Mouse (Mus musculus) midbrain, embryonic 14.5 days (tissue): ENCODE measurements around the gene Hist2h2aa1. TPM values are rescaled to one million over a fixed set of nuclear protein-coding genes. Genes with fewer than 3 reads are reported as not detected.
"Not testable (repeated sequence)": the region's sequence is repeated elsewhere in the genome, so short reads cannot be mapped to it uniquely, and the experiment has no call there.

Experiments used
- ATAC-seq: fragments of 200-750 bp; cut with Nextera tagmentation; 2 replicates; pipeline ENCODE4 v1.8.0; 2017; ENCODE audit warnings: moderate number of reproducible peaks, moderate library complexity; ENCODE audit not compliant: low FRiP score, low TSS enrichment
- DNase-seq: peaks from one replicate; pipeline ENCODE4 v3.0.0-alpha.2; 2015
- H3K27ac ChIP-seq: fragments of 300-500 bp; sonication (generic); replicated peaks from 2 replicates; pipeline ENCODE4 v1.5.1; 2014; ENCODE audit warnings: mild to moderate bottlenecking, low read depth, low read length, moderate library complexity
- H3K27me3 ChIP-seq: fragments of 300-500 bp; sonication (generic); 2 replicates; pipeline ENCODE4 v1.6.1; 2014; ENCODE audit warnings: low read length, control low read depth, mixed read lengths; ENCODE audit not compliant: control insufficient read depth, insufficient read depth
- H3K36me3 ChIP-seq: fragments of 300-500 bp; sonication (generic); 2 replicates; pipeline ENCODE4 v1.6.1; 2014; ENCODE audit warnings: low read length, control low read depth; ENCODE audit not compliant: control insufficient read depth, insufficient read depth
- H3K4me1 ChIP-seq: fragments of 300-500 bp; sonication (generic); 2 replicates; pipeline ENCODE4 v1.6.1; 2014; ENCODE audit warnings: mild to moderate bottlenecking, antibody characterized with exemption, low read length, control low read depth; ENCODE audit not compliant: control insufficient read depth, insufficient read depth
- H3K4me2 ChIP-seq: fragments of 300-500 bp; sonication (generic); 2 replicates; pipeline ENCODE4 v1.6.1; 2014; ENCODE audit warnings: mild to moderate bottlenecking, low read length, moderate library complexity
- H3K4me3 ChIP-seq: fragments of 300-500 bp; sonication (generic); replicated peaks from 2 replicates; pipeline ENCODE4 v1.5.1; 2014; ENCODE audit warnings: low read depth, low read length
- H3K9ac ChIP-seq: fragments of 300-500 bp; sonication (generic); replicated peaks from 2 replicates; pipeline ENCODE4 v1.6.1; 2014; ENCODE audit warnings: mild to moderate bottlenecking, low read length, moderate library complexity
- H3K9me3 ChIP-seq: fragments of 300-500 bp; sonication (generic); 2 replicates; pipeline ENCODE4 v1.6.1; 2016; ENCODE audit warnings: low read length, control low read depth, mixed read lengths; ENCODE audit not compliant: control insufficient read depth
- WGBS: fragments of 180-500 bp; shearing (Covaris S2); extraction: QIAGEN DNeasy Blood & Tissue Kit; methylation state at CpG from one replicate; pipeline ENCODE4 v1.1.7; 2014; 5-methylcytosine and 5-hydroxymethylcytosine counted together
- polyA plus RNA-seq: library from polyadenylated mRNA; unstranded; fragments of >200 nt; fragmentation: Nextera tagmentation; extraction: Ambion mirVana; gene quantifications from 2 replicates; pipeline ENCODE4 v1.2.1, GENCODE M21; 2014

Gene Hist2h2aa1
- polyA plus RNA-seq, 1 experiment from 2014 or later = 32.0 TPM

- DNase-seq = no peak
- no peak for ATAC-seq
- H3K27me3 ChIP-seq = no peaks in the 10 kb centered on the region
- no peak overlapping the region for H3K9ac ChIP-seq
- 85% methylated on average over 4 of the region's 4 CpGs for WGBS
- no peaks in the 10 kb centered on the region for H3K36me3 ChIP-seq
- no peak overlapping the region for H3K27ac ChIP-seq
- no peaks in the 10 kb centered on the region for H3K9me3 ChIP-seq
- no peak overlapping the region for H3K4me3 ChIP-seq
- H3K4me1 ChIP-seq = peaks cover 13% of the 10 kb centered on the region; the same call in 1 of the 2 replicates
- H3K4me2 ChIP-seq = peak overlapping the region; percentile 53
These were observed 8.4 kb upstream of the Hist2h2aa1 start for GRCm38 (mm10) chr3:96236834-96237334.

GRCm38 (mm10) chr3:96237335-96237903 is 7.9 kb upstream of the Hist2h2aa1 start:
- Histone ChIP-seq H3K36me3 (no peaks in the 10 kb centered on the region), H3K27ac (no peak overlapping the region), H3K9ac (0 out of 2 replicates have a peak overlapping the region, but pooled peaks have one; percentile 27), H3K4me1 (peaks cover 13% of the 10 kb centered on the region; the same call in 1 of the 2 replicates), H3K9me3 (no peaks in the 10 kb centered on the region), H3K4me2 (peak overlapping the region; percentile 53), H3K4me3 (peak overlapping the region; percentile 31), H3K27me3 (no peaks in the 10 kb centered on the region)
- ATAC-seq = no peak
- no peak for DNase-seq
- 24% methylated on average over 7 of the region's 7 CpGs for WGBS

- Histone ChIP-seq H3K27ac (0 out of 2 replicates have a peak overlapping the region, but pooled peaks have one; percentile 13), H3K4me3 (peak overlapping the region; percentile 31), H3K36me3 (no peaks in the 10 kb centered on the region), H3K9me3 (no peaks in the 10 kb centered on the region), H3K4me2 (peak overlapping the region; percentile 53), H3K27me3 (no peaks in the 10 kb centered on the region), H3K9ac (peak overlapping the region; percentile 40; the same call in 1 of the 2 replicates), H3K4me1 (peaks cover 13% of the 10 kb centered on the region; the same call in 1 of the 2 replicates)
- ATAC-seq (no peak), DNase-seq (peak; percentile 13)
- under 1% methylated on average over 12 of the region's 12 CpGs for WGBS
These were observed 7.3 kb upstream of the Hist2h2aa1 start for GRCm38 (mm10) chr3:96237904-96238511.

DNA sequence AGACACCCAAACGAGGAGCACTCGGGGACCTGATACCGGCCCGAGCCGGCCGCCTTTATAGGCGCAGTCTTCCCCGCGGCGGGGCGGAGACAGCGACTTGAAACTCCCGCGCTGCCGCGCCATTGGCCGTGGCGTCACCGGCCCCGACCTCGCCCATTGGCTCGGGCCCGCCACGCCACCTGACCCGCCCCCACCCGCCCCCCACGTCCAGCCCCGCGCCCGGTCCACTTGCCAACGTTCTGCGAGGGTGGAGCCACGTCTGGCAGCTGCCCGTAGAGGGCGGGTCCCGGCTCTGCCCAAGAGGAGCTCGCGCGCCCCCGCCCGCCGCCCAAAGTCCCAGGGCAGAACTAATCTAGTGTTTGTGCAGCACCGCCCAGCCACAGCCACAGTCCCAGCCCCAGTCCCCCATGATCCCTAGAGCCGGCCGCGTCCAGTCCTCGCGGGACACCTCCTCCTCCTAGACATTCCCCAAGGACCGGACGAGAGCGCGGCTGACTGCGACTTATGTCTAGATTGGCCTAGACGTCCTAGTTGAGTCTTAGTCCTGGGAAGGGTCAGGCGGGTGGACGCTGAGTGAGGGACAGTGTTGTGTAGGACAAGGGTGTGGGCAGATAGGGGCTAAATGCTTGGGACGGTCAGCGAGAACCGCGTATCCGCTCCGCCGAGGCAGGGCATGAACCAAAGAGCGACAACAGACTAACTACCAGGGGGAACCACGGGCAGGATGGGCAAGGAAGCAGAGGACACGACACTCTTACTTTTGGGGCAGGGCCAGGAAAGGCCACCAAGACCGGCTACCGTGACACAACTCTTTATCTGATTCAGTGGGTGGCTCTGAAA is 6.1 kb upstream of the Hist2h2aa1 start, which contains the start of gene Hist2h3c2:
Gene Hist2h3c2 (minus strand): TSS at position 174 of the 840 bp plus-strand sequence.
- Histone ChIP-seq H3K4me3 (peak within 1 kb of the TSS; percentile 31), H3K9ac (peak within 1 kb of the TSS; percentile 40; the same call in 1 of the 2 replicates), H3K4me2 (peak within 1 kb of the TSS; percentile 53), H3K4me1 (peaks cover 17% of the 10 kb centered on the region; the same call in 1 of the 2 replicates), H3K27ac (0 out of 2 replicates have a peak within 1 kb of the TSS, but pooled peaks have one; percentile 13)
- not testable (repeated sequence) for H3K27me3 ChIP-seq, H3K9me3 ChIP-seq, DNase-seq, H3K36me3 ChIP-seq
- peak; percentile 91 for ATAC-seq
- 0% methylated on average over 19 of the region's 68 CpGs for WGBS

DNA sequence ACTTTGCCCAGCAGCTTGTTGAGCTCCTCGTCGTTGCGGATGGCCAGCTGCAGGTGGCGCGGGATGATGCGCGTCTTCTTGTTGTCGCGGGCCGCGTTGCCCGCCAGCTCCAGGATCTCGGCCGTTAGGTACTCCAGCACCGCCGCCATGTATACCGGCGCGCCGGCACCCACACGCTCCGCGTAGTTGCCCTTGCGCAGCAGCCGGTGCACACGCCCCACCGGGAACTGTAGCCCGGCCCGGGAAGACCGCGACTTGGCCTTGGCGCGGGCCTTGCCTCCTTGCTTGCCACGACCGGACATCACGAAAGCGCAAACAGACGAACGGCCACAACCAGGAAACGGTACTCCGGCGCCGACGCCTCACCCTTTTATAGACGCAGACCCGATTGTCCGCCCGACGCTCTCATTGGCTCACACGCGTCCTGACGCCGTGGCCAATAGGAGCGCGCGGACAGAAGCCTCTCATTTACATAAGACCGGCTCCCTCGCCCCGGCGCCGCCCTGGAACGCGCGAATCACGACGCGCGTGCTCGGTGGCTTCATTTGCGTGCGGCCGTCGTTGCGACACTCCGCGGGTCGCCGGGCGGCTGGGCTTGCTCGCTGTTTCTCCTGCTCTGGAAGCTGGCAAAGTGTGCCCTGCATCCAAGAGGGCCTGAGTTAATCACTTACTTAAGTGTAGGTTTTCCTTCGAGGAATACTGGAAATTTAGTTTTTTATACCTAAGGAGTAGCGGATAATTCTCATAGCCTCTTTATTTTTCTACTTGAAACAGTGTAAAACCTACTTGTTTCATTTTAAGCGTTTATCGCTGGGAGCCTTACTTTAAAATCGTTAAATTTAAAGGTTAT is 5.1 kb upstream of the Hist2h2aa1 start, which contains the start of gene Hist2h2aa2:
Gene Hist2h2aa2 (minus strand): TSS at position 328 of the 850 bp plus-strand sequence.
- peak; percentile 89 for ATAC-seq
- peak within 1 kb of the TSS; percentile 56 for H3K4me2 ChIP-seq
- peak within 1 kb of the TSS; percentile 79 for H3K27ac ChIP-seq
- H3K9me3 ChIP-seq, H3K27me3 ChIP-seq, H3K36me3 ChIP-seq: not testable (repeated sequence)
- 4% methylated on average over 30 of the region's 85 CpGs for WGBS
- H3K4me1 ChIP-seq = peaks cover 23% of the 10 kb centered on the region; the same call in 1 of the 2 replicates
- DNase-seq = peak; percentile 78
- H3K9ac ChIP-seq = peak within 1 kb of the TSS; percentile 44
- peak within 1 kb of the TSS; percentile 22 for H3K4me3 ChIP-seq

DNA sequence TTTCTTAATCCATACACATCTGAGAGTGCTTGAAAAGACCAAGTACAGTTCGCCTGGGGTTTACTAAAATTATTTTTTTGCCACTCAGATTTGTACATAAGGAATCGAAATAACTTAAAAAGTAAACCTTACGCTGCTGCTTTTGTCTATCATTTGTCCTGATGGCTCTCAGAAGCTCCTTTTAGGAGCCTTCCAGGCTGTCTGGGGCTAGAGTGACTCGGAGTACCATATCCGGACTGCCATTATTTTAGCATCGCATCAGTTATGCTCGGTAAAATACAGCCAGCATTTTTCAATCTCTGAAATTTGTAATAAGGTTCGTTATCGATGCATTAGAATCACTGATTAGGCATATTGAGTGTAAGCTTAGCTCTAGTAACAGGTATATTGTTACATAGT is 4.5 kb upstream of the Hist2h2aa1 start:
- H3K4me2 ChIP-seq = peak overlapping the region; percentile 56
- no peak for ATAC-seq
- no peaks in the 10 kb centered on the region for H3K27me3 ChIP-seq
- no peak for DNase-seq
- WGBS = 71% methylated on average over 9 of the region's 9 CpGs
- H3K4me3 ChIP-seq = peak overlapping the region; percentile 20; the same call in 1 of the 2 replicates
- H3K36me3 ChIP-seq = no peaks in the 10 kb centered on the region
- peak overlapping the region; percentile 79 for H3K27ac ChIP-seq
- no peaks in the 10 kb centered on the region for H3K9me3 ChIP-seq
- peak overlapping the region; percentile 44 for H3K9ac ChIP-seq
- peaks cover 23% of the 10 kb centered on the region; the same call in 1 of the 2 replicates for H3K4me1 ChIP-seq

DNA sequence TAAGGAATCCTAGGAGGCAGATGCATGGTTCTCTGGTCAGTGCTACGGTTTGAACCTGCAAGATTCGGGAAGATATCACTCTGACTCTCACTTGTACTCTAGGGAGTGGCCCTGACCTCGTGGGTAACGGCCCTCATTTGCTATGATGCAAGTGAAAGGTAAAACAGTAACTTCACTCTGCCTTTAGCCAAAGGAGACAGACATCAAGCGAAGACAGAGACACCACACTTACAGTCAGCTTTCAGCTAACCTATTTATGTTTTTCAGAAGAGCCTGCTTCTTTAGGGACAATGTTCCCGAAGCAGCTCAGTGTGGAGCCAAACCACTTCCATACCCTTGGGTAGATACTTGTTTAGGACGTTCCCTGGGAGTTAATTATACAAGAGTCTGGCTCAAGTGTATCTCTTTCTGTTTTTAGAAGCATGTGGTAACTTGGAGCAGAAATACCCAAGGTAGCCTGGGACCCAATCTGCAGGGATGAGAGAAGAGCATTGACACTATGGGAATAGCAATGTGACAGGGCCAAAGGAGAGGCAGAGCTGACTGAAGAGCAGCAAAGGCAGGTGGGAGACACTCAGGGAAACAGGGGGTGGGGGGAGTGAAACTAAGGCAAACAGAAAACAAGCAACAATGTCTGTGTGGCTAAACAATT is 1.2 kb upstream of the Hist2h2aa1 start:
- Histone ChIP-seq H3K4me1 (peaks cover 22% of the 10 kb centered on the region; the same call in 1 of the 2 replicates), H3K4me3 (no peak overlapping the region), H3K9ac (peak overlapping the region; percentile 72; the same call in 1 of the 2 replicates), H3K27ac (no peak overlapping the region), H3K4me2 (peak overlapping the region; percentile 72), H3K36me3 (no peaks in the 10 kb centered on the region), H3K9me3 (no peaks in the 10 kb centered on the region), H3K27me3 (no peaks in the 10 kb centered on the region)
- WGBS = 83% methylated on average over 7 of the region's 7 CpGs
- ATAC-seq (no peak), DNase-seq (no peak)
